Mouse (Mus musculus) ES-CJ7 (cell line): ENCODE measurements around the gene Rab9.

Experiments used
- DNase-seq: peaks from one replicate; pipeline ENCODE4 v3.0.0; 2011; ENCODE audit warnings: low read depth, low spot score

Gene Rab9

DNA sequence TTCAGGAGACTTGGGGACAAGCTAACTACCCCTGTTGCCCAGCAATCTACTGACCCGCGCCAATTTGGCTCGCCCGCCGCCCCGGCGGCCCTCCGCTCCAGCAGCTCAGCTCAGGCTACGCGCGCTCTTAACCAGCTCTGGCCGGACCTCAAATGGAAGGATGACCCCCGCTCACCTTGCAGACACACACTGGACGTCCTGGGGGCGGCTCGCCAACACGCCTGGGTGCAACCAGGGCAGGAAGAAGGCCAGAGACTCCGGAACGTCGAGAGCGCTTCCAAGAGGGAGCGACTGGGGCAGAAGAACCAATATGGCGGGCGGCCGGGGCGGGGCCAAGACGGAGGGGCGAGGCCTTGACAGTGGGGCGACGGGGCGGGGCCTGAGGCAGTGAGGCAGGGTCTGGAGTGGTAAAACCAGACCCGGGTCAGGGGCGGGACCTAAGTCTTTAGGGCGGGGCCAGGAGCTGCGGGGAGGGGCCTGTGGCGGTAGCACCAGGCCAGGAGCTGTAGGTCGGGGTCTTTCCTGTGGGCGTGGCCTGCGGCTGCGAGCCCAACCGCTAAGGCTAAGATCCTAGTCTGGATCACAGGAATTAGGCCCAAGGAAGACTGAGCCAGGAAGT lies at the start of gene Rab9:
Gene Rab9, minus strand, starts transcription at position 503 of the 619 bp plus-strand sequence.
- DNase-seq: peak; percentile 95

DNA sequence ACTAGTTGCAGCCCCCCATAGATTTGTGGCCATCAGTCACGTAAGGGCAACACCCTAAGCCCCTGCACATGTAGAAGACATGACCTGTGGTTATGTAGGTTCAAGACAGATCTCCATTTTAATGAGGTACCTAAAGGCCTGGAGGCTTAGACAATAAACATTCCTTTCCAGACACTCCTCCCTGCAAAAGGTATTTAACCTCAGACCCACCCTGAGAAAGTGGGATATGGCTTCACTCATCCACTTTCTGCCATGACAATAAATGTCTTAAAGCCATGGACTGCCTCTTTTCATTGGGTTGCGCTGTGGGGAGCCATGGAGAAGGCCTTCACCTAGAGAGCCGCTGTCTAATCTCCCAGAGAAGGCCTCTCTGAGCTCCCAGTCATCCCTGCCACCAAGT lies 48.5 kb upstream of the Rab9 start:
- no peak for DNase-seq

DNA sequence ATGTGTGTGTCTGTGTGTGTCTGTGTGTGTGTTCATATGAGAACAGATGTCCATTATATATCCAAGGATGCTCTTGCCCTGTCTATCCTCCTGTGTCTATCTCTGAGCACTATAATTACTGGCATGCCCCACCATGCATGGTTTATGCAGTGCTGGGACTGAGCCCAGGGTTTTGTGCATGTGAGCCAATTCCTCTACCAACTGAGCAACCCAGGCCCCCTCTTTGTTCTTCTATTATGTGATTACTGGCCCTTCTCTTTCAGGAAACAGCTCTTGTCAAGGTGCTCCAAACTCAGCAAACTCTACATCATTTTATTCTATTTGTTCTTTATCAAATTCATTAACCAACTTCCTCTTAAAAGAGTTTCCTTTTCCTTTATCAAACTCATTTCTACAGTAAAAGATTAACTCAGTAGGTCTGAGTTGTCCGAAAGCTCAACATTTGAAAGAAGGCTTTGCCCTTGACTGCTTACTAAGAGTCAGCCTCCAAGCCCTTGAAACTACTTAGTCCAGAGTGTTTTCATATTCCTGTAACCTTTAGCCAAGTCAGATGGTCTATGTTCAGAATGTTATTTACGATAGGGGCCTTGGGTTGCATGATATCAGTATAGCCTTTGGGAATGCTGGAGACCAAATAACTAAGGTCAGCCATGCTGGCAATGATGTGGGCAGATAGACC lies 46.1 kb upstream of the Rab9 start:
- DNase-seq: no peak

DNA sequence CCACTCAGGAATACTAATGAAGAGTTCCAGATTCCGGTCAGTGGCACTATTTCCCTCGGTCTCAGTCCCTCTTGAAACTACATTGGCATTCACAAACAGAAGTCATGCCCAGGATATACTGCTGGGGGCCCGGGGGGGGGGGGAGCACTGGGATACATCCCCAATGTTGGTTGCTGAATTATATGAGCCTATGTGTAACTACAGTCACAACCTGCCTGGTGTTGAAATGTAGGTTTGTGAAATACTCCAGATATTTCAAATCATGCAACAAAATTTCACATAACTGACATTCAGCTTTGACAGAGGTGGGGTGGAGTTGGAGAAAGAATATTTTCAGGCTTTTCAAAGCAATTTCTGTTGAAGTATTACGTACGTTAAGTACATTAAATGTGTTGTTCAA lies 41.1 kb upstream of the Rab9 start:
- no peak for DNase-seq

DNA sequence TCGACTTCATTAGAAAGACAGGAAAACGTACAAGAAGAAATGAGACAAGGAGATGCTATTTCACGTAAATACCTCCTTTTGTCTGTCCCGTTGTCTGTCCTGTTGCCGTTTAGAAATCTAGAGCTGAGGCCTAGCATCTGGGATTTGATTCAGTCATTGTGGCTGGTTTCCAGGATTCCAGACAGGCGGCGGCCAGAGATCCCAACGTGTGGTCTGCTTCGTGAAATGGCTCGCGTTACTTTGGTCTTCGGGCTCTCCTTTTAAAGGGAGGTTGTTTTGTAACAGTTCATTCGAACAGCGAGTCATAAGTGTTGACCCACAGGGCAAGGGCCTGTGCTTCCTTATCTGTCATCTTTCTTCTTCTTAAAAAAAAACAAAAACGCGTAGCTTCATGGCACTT lies 38.7 kb upstream of the Rab9 start, which contains the start of gene Tceanc:
Gene Tceanc, minus strand, starts transcription at position 223 of the 400 bp plus-strand sequence.
- DNase-seq: no peak

DNA sequence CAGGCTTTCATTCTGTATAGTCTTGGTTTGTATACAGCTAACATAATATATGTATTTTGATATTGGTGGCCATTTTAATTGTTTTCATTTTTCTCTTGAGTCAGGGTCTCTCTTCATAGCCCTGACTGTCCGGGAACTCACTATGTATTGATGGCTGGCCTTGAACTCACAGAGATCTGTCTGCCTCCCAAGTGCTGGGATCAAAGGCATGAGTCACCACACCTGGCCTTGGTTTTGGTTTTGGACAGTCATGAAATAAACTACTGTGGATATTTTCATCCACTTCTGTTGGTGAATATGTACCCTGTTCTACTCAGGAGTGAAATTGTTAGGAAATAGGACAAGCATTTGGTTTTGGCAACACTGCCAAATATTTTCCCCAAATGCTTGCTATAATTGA lies 37.0 kb upstream of the Rab9 start:
- no peak for DNase-seq

DNA sequence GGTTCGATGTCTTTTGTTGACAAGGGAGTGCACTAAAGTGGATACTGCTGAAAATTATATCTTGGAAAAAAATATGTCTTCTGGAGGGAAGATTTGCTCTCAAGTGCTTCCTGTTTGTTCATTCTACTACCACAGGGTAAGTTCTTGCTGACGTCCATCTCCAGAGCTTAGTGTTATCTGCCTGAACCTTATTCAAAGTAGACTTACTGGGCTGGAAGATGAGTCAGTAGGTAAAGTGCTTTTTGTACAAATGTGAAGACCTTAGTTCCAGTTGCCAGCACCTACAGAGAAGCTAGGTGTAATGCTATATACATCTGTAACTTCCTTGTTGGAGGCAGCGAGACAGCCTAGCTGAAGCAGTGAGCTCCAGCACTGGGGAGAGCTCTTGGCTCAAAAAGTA lies 36.3 kb upstream of the Rab9 start:
- DNase-seq: no peak

DNA sequence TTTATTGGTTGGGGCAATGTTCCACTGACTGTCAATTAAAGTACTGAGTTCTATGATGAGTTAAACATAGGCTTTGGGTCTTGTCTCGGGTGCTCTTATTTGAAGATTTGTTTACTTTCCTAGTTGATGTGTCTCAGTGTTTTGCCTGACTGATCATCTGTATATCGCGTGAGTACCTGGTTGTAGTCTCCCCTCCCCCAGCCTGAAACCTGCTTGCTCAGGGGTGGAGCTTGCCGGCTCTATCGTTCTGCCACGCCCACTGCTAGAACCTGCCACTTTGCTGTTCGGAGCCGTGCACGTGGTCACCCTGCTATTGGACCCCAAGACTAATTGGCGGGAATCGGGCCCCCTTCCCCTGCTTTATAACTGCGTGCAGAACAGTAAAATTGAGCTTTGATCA lies 34.4 kb upstream of the Rab9 start:
- DNase-seq: peak; percentile 75

DNA sequence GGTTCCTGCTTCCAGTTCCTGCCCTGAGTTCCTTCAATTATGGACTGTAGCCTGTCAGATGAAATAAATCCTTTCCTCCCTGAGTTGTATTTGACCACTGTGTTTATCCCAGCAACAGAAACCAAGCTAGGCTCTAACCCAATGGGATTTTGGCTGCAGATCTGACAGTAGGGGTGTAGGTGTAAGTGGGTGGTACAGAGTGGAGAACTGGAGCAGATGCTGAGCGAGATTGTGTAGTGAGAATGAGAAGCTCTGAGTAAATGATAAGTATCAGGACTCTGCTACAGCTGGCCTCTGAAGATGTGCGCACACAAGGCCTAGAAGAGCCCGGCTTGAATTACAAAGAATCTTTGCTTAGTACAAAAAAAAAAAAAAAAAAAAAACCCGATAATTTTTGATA lies 32.4 kb upstream of the Rab9 start:
- DNase-seq: no peak

DNA sequence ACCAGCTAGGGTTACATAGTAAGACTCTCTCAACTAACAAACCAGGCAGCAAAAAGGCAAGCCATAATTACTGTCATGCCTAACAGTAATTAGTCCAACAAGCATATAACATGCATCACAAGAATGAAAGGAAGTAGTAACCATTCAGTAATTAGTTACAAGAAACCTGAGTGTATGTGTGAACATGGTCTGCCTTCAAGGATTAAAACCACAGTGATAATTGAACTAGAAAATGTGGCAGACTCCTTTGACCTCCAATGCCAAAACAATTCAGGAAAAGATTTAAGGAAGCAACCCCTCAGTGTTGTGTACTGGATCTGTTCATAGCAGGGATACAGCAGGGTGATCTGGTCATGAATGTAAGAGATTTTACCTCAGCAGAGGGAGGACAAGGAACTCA lies 31.4 kb upstream of the Rab9 start:
- DNase-seq: no peak

DNA sequence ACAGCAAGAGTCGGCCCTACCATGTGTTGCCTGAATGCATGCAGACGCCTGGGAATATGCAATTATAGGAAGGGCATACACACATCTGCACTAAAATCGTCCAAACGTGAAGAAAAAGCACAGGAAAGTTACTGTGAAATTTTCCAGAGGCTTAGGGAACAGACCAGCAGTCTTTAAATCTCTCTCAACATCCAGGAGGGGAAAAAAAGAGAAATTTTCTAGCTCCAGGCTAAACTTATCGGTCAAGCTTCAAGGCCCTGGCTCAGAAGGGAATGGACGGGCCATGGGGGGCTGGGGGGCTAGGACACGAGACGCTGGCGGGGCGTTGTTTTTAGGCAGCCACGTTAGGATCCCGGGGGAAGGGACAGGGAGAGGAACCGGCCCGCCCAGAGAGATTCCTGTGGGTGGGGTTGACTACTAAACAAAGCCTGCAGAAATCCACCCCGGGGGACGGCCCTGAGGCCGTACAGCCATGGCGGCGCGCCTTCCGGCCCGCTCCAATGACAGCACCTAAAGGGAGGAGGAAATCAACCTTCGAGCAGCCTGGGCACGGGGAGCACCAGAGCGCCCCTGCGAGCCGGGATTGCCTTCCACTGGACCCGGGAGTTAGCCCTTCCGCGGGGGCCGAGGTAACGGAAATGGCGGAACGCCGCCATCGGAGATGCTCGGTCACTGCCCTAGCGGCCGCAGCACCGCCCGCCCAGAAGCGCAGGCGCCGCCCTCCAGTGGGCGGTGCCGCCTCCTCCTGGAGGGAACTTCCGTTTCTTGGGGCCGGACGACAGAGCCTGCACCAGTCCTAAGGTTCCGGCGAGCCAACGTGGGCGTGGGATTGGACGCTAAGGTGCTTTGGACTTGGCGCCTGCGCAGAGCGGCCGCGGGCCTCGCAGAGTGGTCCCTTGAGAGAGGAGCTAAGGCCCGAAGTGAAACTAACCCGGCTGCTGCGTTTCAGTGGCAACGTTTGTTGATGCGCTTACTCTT lies 30.4 kb upstream of the Rab9 start:
- DNase-seq: peak; percentile 96

DNA sequence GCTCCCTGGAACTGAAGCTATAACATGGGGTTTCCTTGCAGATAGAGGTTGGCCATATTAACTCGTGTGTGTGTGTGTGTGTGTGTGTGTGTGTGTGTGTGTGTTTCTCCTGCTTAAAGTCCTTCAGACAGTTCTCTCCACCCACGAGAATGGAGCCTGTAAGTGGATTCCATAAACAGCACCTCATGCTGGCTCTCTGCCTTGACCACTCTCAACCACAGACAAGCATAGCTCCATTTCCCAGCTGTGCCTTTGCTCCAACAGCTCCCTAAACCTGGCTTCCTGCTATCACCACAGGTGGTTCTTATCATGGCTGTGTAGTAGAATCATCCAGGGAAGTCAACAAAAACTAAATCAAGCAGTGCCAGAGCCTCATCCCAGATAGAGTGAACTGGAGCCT lies 24.8 kb upstream of the Rab9 start:
- DNase-seq: no peak

DNA sequence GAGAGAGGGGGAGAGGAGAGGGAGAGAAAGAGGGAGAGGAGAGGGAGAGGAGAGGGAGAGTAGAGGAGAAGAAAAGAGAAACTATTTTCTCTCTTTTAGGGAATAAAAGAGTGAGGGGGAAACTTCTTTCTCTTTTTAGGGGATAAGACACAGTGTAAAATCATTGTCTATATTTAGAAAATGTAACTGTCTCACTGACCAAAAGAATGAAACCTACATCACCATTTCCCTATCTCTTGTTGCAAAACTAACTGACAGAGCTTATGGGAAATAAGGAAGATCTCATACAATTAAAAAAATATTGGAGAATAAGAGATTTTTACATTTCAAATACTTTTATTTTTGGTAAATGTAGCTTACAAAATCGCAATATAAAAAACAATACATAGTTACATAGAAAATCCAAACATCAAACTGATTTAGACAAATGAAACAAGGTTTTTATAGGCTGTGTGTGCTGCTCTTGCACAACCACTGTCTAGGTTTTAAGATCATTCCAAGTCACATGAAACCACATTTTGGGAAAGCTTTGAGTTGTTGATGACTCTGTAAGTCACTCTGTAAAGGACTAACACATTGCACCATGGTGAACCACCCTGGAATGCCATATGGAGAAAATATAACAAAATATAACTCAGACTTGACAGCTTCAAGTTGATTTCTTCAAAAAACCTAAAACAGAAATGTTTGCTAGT lies 20.0 kb upstream of the Rab9 start:
- DNase-seq: no peak

DNA sequence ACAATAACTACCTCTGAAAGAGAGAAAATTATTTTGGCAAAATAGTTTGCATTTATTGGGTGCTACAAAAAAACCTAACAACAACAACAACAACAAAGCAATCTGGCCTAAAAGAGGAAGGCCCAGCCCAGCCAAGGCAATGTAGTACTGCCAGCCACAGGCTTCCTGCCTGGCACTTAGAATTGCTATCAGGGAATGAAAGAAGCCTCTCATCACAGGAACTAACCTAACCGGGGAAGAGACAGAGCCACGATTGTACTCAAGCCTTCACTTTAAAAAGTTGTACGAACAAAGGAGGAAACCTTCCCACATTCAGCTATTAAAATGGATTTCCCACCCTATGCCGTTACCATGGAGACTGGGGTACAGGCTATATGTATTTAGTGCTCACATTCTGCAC lies 18.1 kb upstream of the Rab9 start:
- DNase-seq: no peak

DNA sequence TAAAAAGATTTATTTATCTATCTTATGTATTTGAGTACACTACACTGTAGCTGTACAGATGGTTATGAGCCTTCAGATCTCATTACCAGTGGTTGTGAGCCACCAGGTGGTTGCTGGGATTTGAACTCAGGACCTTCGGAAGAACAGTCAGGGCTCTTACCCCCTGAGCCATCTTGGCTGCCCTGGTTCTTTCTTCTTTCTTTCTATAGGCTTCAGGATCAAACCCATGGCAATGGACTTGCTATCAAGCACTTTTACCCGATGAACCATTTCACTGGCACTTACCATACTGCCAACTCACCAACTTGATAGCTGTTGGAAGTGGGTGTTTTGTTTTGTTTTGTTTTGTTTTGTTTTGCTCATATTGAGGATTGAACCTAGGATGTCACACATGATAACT lies 15.4 kb upstream of the Rab9 start:
- no peak for DNase-seq

DNA sequence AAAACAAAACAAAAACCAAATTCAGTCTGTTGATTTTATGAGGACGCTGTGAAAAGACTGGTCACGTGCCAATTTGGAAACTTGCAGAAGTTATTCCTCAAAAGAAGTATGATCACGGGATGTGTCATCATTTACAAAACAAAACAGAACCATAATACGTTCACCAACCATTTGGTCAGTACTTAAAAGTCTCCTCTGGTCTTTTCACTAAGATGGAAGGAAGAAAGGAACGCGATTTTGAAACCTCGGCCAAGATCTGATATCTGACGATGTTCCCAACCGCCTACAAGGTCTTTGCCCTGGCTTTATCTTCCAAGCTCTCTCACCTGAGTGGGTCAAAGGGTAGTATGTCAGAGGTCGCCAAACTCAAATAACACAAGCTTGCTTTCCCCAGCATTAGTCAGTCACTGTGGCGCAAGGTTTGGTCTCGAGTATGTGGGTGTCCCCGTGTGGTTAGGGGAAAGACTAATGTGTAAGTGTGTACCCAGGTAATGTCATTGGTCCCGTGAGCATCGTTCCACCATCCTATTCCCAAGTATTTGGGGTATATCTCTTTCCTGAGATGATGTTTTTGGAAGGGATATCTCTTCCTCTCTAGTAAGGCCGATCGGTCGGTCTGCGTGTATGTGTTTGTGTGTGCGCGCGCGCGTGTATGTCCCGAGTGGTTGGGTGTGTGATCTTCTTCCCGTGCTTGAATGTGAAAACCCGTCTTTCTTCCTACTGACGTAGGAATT lies 869 bp downstream of the Rab9 start:
- peak; percentile 12 for DNase-seq

DNA sequence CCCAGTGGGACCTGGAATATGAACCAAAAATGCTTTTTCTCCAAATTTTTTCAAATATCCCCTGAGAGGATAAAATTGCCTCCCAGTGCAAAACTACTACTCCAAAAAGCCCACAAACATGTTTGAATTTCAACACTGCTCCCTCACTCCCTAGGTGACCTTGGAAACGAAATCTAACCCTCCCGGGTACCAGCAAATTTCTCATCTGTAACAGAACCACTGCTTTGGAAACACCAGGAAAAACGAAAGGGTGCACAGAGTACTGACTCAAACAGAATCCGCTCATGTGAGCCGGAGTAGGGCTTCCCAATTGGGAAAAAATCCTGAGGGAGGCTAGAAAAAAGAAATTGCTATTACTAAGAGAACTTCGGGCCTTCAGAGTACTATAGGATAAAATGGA lies 2.3 kb downstream of the Rab9 start:
- DNase-seq: no peak

DNA sequence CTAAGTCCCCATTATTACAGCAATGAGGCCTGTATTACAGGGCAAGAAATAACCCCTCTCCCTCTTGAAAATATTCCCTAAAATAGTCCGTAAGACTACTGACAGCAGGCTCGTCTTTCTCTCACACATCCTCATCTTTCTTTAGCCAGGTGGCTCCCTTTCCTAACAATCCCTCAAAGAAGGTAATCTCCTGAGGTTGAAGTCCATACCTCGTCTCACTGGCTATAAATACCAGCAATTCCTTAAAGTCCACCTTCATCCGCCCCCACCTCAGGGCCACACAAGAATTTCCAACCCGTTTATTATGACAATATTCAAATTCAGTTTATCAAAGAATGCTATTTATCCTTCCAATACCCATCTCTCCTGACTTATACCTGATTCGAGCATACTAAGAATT lies 7.1 kb downstream of the Rab9 start:
- no peak for DNase-seq

DNA sequence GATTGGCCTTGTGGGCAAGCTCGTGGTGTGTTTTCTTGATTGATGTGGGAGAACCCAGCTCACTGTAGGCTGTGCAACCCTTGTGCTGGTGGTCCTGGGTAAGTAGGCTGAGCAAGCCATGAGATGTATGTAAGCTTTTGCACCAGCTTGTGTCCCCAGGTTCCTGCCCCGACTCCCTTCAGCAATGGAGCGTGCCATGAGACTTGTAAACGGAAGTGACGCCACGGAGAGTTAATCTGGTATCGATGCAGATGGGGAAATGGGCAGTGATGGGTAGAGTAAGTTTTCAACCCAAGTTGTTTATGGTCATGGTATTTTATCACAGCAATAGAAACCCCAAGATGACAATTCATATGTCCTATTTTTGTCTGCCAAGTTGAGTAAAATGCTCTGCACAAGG lies 11.3 kb downstream of the Rab9 start:
- DNase-seq: no peak

DNA sequence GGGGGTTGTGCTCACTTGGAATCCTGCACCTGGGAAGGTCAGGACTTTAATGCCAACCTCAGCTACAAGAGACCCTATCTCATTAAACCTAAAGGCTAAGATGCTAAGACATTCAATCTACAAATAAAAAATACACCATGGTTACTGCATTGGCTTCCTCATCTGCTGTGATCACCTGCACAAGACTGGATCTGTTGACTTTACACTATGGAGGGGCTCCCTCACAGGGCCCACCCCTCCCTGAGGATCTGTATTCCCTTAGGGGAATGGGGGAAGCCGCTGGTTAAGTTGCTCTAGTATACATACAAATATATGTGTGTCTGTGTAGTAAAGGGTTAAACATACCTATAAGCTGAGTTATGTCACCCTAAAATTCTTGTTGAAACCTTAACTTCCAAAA lies 24.1 kb downstream of the Rab9 start:
- no peak for DNase-seq

DNA sequence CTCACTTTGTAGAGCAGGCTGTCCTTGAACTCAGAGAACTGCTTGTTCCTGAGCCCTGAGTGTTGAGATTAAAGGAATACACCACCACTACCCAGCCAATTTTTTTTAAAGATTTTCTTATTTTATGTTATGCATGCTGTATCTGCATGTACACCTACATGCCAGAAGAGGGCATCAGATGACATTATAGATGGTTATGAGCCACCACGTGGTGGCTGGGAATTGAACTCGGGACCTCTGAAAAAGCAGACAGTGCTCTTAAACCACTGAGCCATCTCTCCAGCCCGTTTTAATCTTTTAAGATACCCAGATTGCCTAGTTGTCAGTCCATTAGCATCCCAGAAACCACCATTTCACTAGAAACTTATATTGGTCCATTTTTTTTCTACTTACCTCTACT lies 25.3 kb downstream of the Rab9 start:
- no peak for DNase-seq
